Mouse (Mus musculus): ENCODE measurements around the gene Olfr473. TPM values are rescaled to one million over a fixed set of nuclear protein-coding genes. Genes with fewer than 3 reads are reported as not detected.

Olfr473 gene
- not detected for polyA plus RNA-seq (2012; fragmentation: generic; extraction: Trizol)

GRCm38 (mm10) chr7:107930146-107930545, at the start of gene Olfr473:
Gene Olfr473 (plus strand): TSS chr7:107930446.

GRCm38 (mm10) chr7:107897602-107898001, 32.6 kb upstream of the Olfr473 start, which contains the start of gene Olfr472:
Gene Olfr472 (plus strand): TSS chr7:107897902.

DNA sequence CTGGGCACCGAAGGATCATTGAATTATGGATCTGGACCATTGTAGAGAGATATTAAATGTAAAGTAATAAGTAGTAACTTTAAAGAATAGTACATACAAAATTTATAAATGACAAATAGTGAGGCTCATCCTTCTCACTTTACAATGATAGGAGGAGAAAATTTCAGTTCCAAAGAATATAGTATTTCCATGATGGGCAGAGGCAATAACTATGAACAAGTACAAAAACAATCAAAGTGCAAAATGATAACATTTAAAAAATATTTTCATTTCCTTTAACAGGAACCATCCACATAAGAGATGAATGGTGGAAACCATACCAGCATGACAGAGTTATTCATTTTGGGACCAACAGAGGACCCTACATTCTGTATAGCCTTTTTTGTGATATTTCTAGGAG, 24.1 kb downstream of the Olfr473 start, which contains the start of gene Olfr474:
Olfr474 (plus strand) TSS at position 301 of the 400 bp plus-strand sequence.

GRCm38 (mm10) chr7:107964503-107964902, 34.3 kb downstream of the Olfr473 start, which contains the start of gene Olfr476:
Gene Olfr476 (plus strand): TSS chr7:107964803.

Other genes starting within 250 kb of the Olfr473 start
- gene Cyb5r2, start 172.4 kb upstream of the Olfr473 start, polyA plus RNA-seq (2012; fragmentation: generic; extraction: Trizol) = not detected
- under 1 TPM in 1 of 2 experiments, not detected in 1; 0.02 TPM for gene Ovch2, start 129.2 kb upstream of the Olfr473 start, polyA plus RNA-seq (2012; fragmentation: generic; extraction: Trizol)
- gene Olfr467, start 118.2 kb upstream of the Olfr473 start, polyA plus RNA-seq (2012; fragmentation: generic; extraction: Trizol) = not detected
- not detected for gene Olfr469, start 104.9 kb upstream of the Olfr473 start, polyA plus RNA-seq (2012; fragmentation: generic; extraction: Trizol)
- not detected for gene Olfr470, start 83.0 kb upstream of the Olfr473 start, polyA plus RNA-seq (2012; fragmentation: generic; extraction: Trizol)
- not detected for gene Olfr472, start 32.5 kb upstream of the Olfr473 start, polyA plus RNA-seq (2012; fragmentation: generic; extraction: Trizol)
- not detected for gene Olfr474, start 24.2 kb downstream of the Olfr473 start, polyA plus RNA-seq (2012; fragmentation: generic; extraction: Trizol)
- gene Olfr476, start 34.4 kb downstream of the Olfr473 start, polyA plus RNA-seq (2012; fragmentation: generic; extraction: Trizol) = not detected
- gene Olfr477, start 56.2 kb downstream of the Olfr473 start, polyA plus RNA-seq (2012; fragmentation: generic; extraction: Trizol) = not detected
- not detected for gene Olfr478, start 103.5 kb downstream of the Olfr473 start, polyA plus RNA-seq (2012; fragmentation: generic; extraction: Trizol)
- gene Olfr479, start 120.2 kb downstream of the Olfr473 start, polyA plus RNA-seq (2012; fragmentation: generic; extraction: Trizol) = not detected
- not detected for gene Olfr480, start 136.9 kb downstream of the Olfr473 start, polyA plus RNA-seq (2012; fragmentation: generic; extraction: Trizol)
- not detected for gene Olfr481, start 149.4 kb downstream of the Olfr473 start, polyA plus RNA-seq (2012; fragmentation: generic; extraction: Trizol)
- under 1 TPM in 1 of 2 experiments, not detected in 1; 0.02 TPM for gene Olfr482, start 167.1 kb downstream of the Olfr473 start, polyA plus RNA-seq (2012; fragmentation: generic; extraction: Trizol)
- gene Olfr483, start 170.4 kb downstream of the Olfr473 start, polyA plus RNA-seq (2012; fragmentation: generic; extraction: Trizol) = not detected
- not detected for gene Olfr484, start 197.0 kb downstream of the Olfr473 start, polyA plus RNA-seq (2012; fragmentation: generic; extraction: Trizol)
- not detected for gene Olfr485, start 229.4 kb downstream of the Olfr473 start, polyA plus RNA-seq (2012; fragmentation: generic; extraction: Trizol)
- not detected for gene Olfr486, start 242.3 kb downstream of the Olfr473 start, polyA plus RNA-seq (2012; fragmentation: generic; extraction: Trizol)